Mouse (Mus musculus) NIH3T3 (cell line): ENCODE measurements around the gene Zfp710.

ENCODE experiments used
- DNase-seq: peaks from one replicate; pipeline ENCODE4 v3.0.0-alpha.2; 2012; ENCODE audit warnings: low read depth

Zfp710 gene

GRCm38 (mm10) chr7:80057781-80058180 lies 33.2 kb downstream of the Zfp710 start:
- DNase-seq = no peak

- no peak for DNase-seq
These were observed 33.9 kb downstream of the Zfp710 start for GRCm38 (mm10) chr7:80058405-80059063.

- no peak for DNase-seq
These were observed 34.6 kb downstream of the Zfp710 start for GRCm38 (mm10) chr7:80059064-80059838.

GRCm38 (mm10) chr7:80060012-80060778 lies 35.6 kb downstream of the Zfp710 start:
- no peak for DNase-seq

DNA sequence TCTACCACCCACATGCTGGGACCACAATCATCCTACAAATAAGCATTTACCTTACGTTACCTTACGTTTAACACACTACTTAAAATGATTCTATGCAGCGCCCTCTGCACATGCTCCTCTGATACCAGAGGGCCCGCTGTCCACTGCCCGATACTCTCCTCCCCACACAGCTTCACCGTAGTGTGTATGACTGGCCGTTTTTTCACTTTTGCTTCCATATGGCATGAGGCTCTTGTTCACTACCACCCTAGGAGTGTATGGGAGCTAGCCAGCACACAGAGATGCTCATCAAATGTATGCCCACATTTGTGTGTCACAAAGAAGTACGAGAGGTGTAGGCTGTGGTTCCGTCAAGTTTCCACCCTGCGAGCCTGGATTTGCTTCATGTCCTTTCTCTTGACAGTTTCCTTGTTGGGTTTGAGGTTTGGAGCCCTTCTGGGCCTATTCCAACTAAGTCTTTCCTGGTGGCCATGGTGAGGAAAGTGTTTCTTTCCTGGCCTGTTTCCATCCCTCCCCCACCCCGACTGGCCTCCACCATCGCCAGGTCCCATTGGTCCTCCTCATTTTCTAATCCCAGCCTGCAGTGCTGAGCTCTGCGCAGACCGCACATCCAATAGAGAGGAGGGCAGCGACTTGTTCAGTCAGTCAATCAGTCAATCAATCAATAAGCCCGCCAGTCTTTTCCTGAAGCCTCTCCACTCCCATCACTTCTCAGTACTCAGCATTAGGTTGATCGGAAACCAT lies 37.6 kb downstream of the Zfp710 start:
- DNase-seq = no peak

DNA sequence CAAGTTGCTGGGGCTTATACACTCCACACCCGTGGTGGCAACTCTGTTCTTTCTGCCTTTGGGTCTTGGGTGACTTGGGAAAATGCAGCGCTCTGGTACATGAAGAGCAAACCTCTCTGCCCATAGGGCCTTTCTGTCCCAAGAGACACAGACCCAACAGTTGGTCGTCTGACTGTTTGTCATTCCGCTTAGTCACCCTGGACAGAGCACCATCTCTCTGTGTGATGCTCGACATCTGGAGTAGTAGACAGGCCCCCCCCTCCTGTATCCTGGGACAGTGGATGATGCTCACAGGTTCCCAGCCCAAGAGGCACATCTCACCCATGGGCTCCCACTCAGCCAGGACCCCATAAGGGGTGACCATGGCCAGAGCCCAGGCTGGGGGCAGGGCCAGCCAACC lies 38.6 kb downstream of the Zfp710 start:
- no peak for DNase-seq

- no peak for DNase-seq
These were observed 39.5 kb downstream of the Zfp710 start for GRCm38 (mm10) chr7:80063902-80064736.

GRCm38 (mm10) chr7:80065250-80065649 lies 40.6 kb downstream of the Zfp710 start:
- DNase-seq = no peak

DNA sequence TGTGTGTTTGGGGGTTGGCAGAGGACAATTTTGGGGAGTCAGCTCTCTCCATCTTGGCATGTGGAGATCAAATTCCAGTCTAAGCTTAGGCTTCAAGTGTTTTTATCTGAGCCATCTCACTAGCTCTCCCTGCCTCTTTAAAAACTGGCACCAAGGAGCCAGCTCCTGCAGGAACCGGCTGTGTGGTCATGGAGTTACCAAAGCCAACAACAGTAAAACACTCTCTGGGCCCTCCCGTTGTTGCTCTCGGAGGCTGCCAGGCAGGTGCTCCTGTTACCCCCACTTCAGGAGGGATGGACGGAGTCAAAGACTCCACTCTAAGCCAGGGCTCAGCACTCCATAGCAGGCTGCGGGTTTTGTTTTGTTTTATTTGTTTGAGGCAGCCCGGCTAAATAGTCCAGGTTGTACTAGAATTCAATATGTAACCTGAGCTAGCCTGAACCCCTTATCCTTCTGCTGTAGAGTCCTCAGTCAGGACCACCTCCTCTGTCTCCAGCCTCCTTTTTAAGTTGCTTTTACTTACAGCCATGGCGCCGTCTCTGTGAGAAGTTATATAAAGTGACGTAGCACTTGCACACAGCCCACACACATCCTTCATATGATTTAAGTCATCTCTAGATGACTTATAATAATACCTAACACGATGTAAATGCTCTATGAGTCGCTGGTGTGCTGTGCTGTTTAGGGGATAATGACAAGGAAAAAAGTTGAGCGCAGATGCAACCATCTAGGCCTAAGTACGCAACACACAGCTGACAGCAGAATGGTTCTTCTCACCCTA lies 42.3 kb downstream of the Zfp710 start:
- no peak for DNase-seq

DNA sequence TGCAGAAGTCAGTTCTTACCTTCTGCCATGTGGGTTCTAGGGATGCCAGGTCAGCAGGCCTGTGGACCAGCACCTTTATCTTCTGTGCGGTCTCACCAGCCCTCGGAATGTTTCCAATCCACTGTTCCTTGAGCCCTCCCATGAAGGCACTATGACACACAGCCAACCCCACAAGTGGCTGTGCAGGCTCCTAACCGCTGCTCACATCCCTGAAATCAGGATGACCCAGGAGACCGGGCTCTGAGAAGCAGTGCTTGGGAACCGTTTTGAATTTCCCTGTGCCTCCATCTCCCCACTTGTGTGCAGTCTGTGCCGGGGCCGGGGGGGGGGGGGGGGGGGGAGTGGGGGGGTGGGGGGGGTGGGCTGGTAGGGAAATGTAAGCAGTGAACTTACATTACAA lies 43.7 kb downstream of the Zfp710 start:
- no peak for DNase-seq

GRCm38 (mm10) chr7:80069615-80070327 lies 45.2 kb downstream of the Zfp710 start:
- DNase-seq = no peak

DNA sequence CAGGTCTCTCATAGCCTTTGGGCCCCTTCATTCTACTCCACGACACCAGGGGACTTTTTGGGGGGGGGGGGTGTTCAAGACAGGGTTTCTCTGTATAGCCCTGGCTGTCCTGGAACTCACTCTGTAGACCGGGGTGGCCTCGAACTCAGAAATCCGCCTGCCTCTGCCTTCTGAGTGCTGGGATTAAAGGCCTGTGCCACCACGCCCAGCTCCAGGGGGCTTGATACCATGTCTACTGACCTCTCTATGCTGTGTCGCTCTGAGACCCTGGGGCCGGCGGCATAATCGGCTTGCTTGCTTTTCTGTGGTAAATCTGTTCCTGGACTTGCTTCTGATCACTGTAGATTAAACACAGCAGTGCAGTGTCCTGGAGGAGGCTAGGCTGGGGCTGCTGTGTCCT lies 46.6 kb downstream of the Zfp710 start:
- DNase-seq = no peak

GRCm38 (mm10) chr7:80072297-80072696 lies 47.7 kb downstream of the Zfp710 start:
- DNase-seq = no peak

DNA sequence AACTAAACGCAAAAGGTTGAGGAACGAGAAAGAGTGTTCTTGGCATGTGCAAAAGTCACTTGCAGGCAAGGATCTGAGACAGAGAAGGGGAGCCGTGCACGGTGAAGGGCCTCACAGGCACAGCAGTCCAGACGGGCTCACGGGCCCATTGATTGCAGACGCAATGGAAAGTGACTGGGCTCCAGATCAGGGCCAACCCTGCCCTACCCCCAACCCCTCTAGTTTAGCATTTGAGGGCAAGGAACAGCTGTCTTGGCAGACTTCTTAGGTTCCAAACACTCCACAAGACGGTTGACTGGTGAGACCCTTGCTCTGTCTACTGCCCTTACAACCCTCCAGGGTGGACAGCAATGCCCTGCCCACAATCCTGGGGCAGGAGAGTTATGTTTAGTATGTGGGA lies 48.9 kb downstream of the Zfp710 start:
- DNase-seq = no peak

GRCm38 (mm10) chr7:80074921-80075441 lies 50.4 kb downstream of the Zfp710 start:
- DNase-seq = no peak

DNA sequence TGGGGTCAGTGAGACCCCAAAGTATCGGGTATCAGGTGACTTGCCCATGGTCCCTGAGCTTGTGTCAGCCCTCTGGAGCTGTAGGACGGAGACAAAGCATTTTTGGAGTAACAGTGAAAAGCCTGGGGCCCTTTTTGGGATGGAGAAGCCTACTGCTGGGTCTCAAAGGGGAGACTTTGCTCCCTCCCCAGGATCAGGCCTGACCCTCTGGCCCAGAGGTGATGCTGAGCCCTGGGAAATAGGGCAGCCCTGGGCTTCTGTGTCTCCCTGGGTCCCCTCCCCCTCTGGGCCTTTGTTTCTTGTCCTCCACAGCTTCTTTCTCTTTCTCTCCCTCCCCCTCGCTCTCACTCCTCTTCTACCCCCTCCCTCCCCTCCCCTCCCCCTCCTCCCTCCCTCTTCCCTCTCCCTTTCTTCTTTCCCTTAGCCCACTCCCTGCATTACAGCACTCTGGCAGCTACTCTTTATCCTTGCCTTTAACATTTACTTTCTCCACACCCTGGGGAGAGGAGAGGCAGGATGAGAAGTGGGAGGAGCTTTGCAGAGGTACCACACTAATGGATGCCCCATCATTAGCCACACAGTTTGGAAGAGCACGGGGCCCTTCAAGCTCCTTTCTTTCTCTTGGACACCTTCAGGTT lies 51.5 kb downstream of the Zfp710 start:
- DNase-seq = no peak

- DNase-seq = no peak
These were observed 52.5 kb downstream of the Zfp710 start for GRCm38 (mm10) chr7:80076961-80077716.

DNA sequence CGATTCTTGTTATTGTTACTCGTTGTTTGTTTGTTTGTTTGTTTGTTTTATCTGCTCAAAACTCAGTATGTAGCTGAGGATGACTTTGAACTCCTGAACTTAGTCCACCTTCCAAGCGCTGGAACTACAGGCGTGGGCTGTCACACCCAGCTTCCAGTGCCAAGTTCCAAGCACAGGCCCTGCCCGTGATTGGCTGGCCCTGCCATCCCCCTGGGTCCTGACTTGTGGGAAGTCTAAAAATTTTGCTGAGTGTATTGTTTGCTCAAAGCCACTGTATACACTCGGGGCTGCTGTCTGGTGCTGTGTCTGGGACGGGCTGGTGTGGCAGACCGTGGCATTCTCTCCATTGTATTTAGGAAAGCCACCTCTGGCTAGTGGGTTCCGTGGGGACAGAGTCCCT lies 53.2 kb downstream of the Zfp710 start:
- DNase-seq = no peak
